Mouse (Mus musculus): Measurements from ENCODE around the gene Gm26566.
"Not testable (repeated sequence)": the region's sequence is repeated elsewhere in the genome, so short reads cannot be mapped to it uniquely, and the experiment has no call there.

Gene Gm26566

GRCm38 (mm10) chr4:88739036-88739435 lies 17.4 kb downstream of the Gm26566 start:
- DNase-seq (ENCODE audit: low spot score in 2 of 2), result no peak

- no peak for DNase-seq (ENCODE audit: low spot score in 2 of 2)
These were observed 19.8 kb downstream of the Gm26566 start for GRCm38 (mm10) chr4:88741426-88741825.

DNA sequence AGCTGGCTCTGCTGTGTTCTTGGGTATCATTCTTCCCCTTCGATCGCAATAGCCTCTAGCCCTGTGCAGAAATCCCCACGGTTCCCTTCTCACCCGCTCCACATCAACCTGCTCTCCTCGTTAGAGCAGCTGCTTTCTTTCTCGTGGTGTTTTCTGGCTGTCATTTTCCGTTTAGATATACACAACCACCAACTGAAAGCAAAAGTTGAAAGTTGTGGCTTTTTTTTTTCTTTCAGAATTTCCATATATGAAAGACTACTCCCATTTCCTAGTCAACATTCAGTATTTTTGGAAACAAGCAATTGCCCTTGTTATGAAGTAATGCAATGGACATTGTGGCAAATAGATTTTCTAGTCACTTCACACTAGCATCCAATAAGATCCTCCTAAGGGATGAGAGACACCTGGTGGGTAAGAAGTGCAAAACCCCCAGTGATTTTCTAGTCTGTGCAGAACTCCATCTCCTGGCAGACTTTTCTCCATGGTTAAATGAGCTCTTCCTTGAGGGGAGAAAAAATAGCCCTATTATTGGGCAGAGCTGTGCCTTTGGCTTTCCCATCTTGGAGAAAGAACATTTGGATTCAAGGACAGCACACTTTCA lies 21.3 kb downstream of the Gm26566 start:
- DNase-seq (ENCODE audit: low spot score in 2 of 2), result no peak

DNA sequence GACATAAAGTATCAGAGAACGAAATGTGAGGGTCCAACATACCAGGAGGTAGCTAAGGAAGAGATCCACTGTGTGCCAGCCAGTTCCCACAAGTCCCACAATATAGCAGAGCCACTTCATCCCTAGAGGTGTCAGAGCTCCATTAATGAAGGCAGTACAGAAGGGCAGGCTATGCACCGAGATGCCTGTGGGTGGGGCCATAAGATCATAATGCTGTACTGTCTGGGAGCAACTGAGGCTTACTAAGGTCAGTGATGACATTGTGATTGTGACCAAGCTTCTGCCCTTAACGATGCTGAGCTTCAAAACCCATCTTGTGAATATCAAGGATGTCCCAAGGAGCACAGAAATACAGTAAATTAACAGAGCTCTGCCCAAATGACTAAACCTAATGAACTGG lies 22.6 kb downstream of the Gm26566 start:
- DNase-seq (ENCODE audit: low spot score in 2 of 2), result no peak

DNA sequence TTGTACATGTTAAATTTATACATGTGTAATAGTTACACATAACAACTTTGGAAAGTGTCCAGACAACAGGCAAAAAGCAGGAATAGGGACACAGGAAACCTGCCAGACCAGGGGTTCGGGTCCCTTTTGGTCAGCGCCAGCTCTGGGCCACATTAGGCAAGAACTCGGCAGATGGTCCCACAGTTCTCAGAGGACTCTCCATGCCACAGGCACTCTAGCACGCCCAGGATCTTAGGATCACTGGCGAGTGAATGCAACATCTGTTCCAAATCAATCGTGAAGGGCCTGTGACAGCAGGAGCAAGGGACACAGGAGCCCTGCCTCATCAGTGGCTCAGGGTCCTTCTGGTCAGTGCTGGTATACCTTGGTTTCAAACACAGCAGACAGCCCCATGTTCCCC lies 28.3 kb downstream of the Gm26566 start:
- no peak for DNase-seq (ENCODE audit: low spot score in 2 of 2)

DNA sequence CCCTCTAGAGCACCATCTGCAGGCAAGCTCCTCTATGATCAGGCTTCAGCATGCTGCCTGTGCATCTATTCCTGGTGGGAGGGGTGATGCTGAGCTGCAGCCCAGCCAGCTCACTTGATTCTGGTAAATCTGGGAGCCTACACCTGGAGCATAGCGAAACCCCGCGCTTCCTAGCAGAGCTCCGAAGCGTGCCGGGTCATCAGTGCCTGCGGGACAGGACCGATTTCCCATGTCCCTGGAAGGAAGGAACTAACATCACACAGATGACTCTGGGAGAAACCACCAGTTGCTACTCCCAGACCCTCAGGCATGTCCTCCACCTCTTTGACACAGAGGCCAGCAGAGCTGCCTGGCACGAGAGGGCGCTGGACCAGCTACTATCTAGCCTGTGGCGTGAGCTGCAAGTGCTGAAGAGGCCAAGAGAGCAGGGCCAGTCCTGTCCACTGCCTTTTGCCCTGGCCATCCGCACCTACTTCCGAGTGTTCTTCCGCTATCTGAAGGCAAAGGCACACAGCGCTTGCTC lies 33.3 kb downstream of the Gm26566 start, which contains the start of gene Gm13271:
Gm13271 (plus strand) TSS at position 51 of the 523 bp plus-strand sequence.
- DNase-seq (ENCODE audit: low spot score in 2 of 2), result peak; percentile 70 to 76

GRCm38 (mm10) chr4:88756581-88757513 lies 35.2 kb downstream of the Gm26566 start:
- DNase-seq (ENCODE audit: low spot score in 2 of 2), result peak in 1 of 2 experiments; percentile 18

- DNase-seq (ENCODE audit: low spot score in 2 of 2), result peak; percentile 88 to 92
These were observed 36.0 kb downstream of the Gm26566 start for GRCm38 (mm10) chr4:88757628-88758031.

DNA sequence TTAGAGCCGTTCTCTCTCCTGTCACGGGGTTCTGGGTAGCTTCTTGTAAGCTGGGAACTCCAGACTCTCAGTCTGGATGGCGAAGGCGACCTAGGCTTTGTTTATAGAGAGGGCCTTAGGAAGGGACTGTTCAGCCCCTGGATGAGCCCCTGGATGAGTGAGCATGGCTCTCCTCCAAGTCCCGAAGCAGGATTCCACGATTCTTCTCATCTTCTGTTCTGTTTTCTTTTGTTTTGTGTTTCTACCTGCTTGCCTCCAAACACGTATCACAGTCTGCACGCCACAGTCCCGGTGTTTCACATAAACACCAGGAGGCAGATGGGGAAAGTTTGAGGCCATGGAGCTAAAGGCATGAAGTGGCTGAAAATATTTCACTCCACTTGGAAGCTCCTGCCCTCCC lies 37.1 kb downstream of the Gm26566 start:
- not testable (repeated sequence) for DNase-seq (ENCODE audit: low spot score in 2 of 2)

GRCm38 (mm10) chr4:88759610-88760268 lies 38.1 kb downstream of the Gm26566 start, which contains the start of gene Gm13283:
Gene Gm13283 (plus strand): TSS chr4:88760119.
- peak; percentile 18 to 32 for DNase-seq (ENCODE audit: low spot score in 2 of 2)

- peak; percentile 53 to 78 for DNase-seq (ENCODE audit: low spot score in 2 of 2)
These were observed 38.8 kb downstream of the Gm26566 start for GRCm38 (mm10) chr4:88760431-88760830.

DNA sequence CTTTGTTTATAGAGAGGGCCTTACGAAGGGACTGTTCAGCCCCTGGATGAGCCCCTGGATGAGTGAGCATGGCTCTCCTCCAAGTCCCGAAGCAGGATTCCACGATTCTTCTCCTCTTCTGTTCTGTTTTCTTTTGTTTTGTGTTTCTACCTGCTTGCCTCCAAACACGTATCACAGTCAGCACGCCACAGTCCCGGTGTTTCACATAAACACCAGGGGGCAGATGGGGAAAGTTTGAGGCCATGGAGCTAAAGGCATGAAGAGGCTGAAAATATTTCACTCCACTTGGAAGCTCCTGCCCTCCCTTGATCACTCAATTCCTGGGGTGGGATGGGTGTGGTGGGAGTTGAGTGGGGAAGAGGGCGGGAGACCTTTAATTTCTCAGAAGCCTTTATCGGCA lies 40.2 kb downstream of the Gm26566 start:
- DNase-seq (ENCODE audit: low spot score in 2 of 2), result peak; percentile 66 to 69

DNA sequence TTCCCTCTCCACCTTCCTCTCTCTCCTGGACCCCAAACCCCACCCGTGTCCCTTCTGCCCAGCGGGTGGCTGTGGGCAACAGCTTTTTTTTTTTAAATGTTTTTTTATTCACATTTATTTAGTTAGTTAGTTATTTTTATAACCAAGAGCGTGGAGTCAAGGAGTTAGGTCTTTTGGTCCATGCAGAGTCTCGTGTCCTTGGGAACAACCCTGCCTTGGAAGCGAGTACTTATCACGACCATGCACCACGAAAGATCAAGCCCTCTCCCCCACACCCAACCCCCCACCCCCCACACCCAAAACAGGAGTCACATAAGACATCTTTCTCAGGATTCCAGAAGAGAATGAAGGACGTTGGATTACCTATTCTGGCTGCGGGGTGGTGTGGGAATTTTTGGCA lies 40.7 kb downstream of the Gm26566 start:
- not testable (repeated sequence) for DNase-seq (ENCODE audit: low spot score in 2 of 2)

DNA sequence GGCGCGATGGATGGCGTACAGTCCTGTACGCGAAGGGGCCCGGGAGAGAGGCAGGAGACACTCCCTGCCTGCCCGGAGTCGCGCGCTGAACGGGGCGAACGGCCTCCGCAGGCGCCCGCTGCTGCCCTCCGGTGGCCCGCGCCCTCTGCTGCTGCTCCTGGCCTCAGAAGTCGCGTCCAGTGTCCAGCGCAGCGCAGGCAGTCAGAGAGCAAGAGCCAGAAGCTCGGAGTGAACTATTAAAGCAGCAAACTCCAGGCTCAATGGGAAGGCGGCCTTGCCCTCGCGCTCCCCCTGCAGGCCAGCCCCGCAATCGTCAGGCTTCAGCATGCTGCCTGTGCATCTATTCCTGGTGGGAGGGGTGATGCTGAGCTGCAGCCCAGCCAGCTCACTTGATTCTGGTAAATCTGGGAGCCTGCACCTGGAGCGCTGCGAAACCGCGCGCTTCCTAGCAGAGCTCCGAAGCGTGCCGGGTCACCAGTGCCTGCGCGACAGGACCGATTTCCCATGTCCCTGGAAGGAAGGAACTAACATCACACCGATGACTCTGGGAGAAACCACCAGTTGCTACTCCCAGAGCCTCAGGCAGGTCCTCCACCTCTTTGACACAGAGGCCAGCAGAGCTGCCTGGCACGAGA lies 41.9 kb downstream of the Gm26566 start:
- peak; percentile 18 to 57 for DNase-seq (ENCODE audit: low spot score in 2 of 2)
